9 mouse cellular contexts compared by ENCODE assay signal in genomic region chr17:17825921-17826591, GRCm38 (mm10). TPM values are rescaled to one million over a fixed set of nuclear protein-coding genes. Genes with fewer than 3 reads are reported as not detected.
DNase-seq lines count a peak whose midpoint lies in the region; ATAC-seq and TF ChIP-seq lines count a peak whose summit lies in the region.
"Had no signal": no experiment of that assay in that cellular context is flagged by ENCODE, and none has a peak within 500 bp of the region (broad histone marks: within the 10 kb centered on the region; RNA-seq: fewer than 3 reads in every experiment).

No protein-coding gene starts in this region.

- H3K79me3 ChIP-seq in C2C12 (ENCODE audit: low read depth) = peaks cover 41% of the 10 kb centered on the region

- H3K27me3 ChIP-seq in C2C12 (ENCODE audit: control insufficient read depth, insufficient read depth, insufficient read length) = no peaks in the 10 kb centered on the region

- no peak for TF ChIP-seq CTCF in C2C12 (IDR thresholded peaks at IDR 0.05; ENCODE audit: control insufficient read depth, insufficient read depth, insufficient read length)
- no peak for TF ChIP-seq CTCF in lung, adult 2 months (IDR thresholded peaks at IDR 0.05; ENCODE audit: insufficient read depth, low read length)

- peaks cover 65% of the 10 kb centered on the region for H3K79me2 ChIP-seq in C2C12 (ENCODE audit: control insufficient read depth, insufficient read depth)

- peak; percentile 35; the same call in 1 of the 2 replicates for TF ChIP-seq POLR2A in lung, adult 2 months (IDR thresholded peaks at IDR 0.05; ENCODE audit: borderline replicate concordance, extremely low read depth, low read depth, low read length)

- ATAC-seq in common myeloid progenitor, adult 5-6 weeks (replicated peaks; ENCODE audit: low read depth, poor library complexity, severe bottlenecking) = peak; percentile 6

- peak overlapping the region; percentile 79 for H3ac ChIP-seq in C2C12 (ENCODE audit: control insufficient read depth, insufficient read length, low read depth)

- DNase-seq in NIH3T3 (ENCODE audit: low read depth) = peak; percentile 79
- peak; percentile 52 for DNase-seq in heart, adult 8-10 months (ENCODE audit: low spot score)
- peak; percentile 50 for DNase-seq in kidney, adult 18-20 months
- DNase-seq in lung, adult 2 months = peak; percentile 50
- peak; percentile 44 for DNase-seq in ovary, postnatal 14 days (ENCODE audit: low spot score)
- DNase-seq in spleen, postnatal 10 days (ENCODE audit: low spot score in 2 of 2) = no peak

- peaks cover 3% of the 10 kb centered on the region; the same call in 1 of the 2 replicates for H3K4me1 ChIP-seq in lung, adult 2 months (ENCODE audit: control insufficient read depth, insufficient read depth, low read length)

- WGBS in lung, adult 2 months = 2% methylated on average over 19 of the region's 22 CpGs

- H3K4me3 ChIP-seq in C2C12 (ENCODE audit: insufficient read depth, poor library complexity, severe bottlenecking) = peak overlapping the region; percentile 87
- peak overlapping the region; percentile 79 for H3K4me3 ChIP-seq in lung, adult 2 months (replicated peaks; ENCODE audit: extremely low read depth, low read depth, low read length)

- peaks cover 19% of the 10 kb centered on the region for H3K36me3 ChIP-seq in C2C12 (ENCODE audit: control insufficient read depth, insufficient read depth)

TF ChIP-seq in C2C12, 6 proteins besides CTCF, POLR2A, EP300 and RAD21:
- TF ChIP-seq MAX (IDR thresholded peaks at IDR 0.05) = peak; percentile 59
- TF ChIP-seq MYOG (IDR thresholded peaks at IDR 0.05; ENCODE audit: control insufficient read depth, extremely low read depth, insufficient read length) = no peak

RNA-seq across cellular contexts. Expression of gene Spaca6, which starts 0.9 kb away (rescaled TPM):
- polyA plus RNA-seq in C2C12 (2012; fragmentation: generic; extraction: Trizol) = 11.2 TPM
- 0.19 and 0.87 TPM in 2 replicates for total RNA-seq in common myeloid progenitor, adult 5-6 weeks (2017)
- total RNA-seq in heart, adult 8-10 months (2022) = 10 to 100 TPM in 2 of 4 experiments, 1 to 10 TPM in 2; 8.9 to 14.9 (median 10.6) TPM
- 38.5 and 56.7 TPM in 2 replicates for polyA plus RNA-seq in lung, adult 2 months (2012; rRNA removed)

RNA-seq across cellular contexts. Expression of gene Has1, which starts 28.9 kb away (rescaled TPM):
- polyA plus RNA-seq in C2C12 (2012; fragmentation: generic; extraction: Trizol) = 2.5 TPM
- not detected in 2 replicates for total RNA-seq in common myeloid progenitor, adult 5-6 weeks (2017)
- under 1 TPM in 3 of 4 experiments, not detected in 1; 0.57 to 0.97 (median 0.75) TPM for total RNA-seq in heart, adult 8-10 months (2022)
- polyA plus RNA-seq in lung, adult 2 months (2012; rRNA removed) = 1.9 and 3.8 TPM in 2 replicates

RNA-seq across cellular contexts. Expression of gene Fpr1, which starts 57.7 kb away (rescaled TPM):
- polyA plus RNA-seq in C2C12 (2012; fragmentation: generic; extraction: Trizol) = not detected
- total RNA-seq in common myeloid progenitor, adult 5-6 weeks (2017) = 0.69 TPM in 1 of 2 replicates, not detected in the other
- not detected for total RNA-seq in heart, adult 8-10 months (2022)
- 15.1 and 19.0 TPM in 2 replicates for polyA plus RNA-seq in lung, adult 2 months (2012; rRNA removed)
- total RNA-seq: gastrocnemius, postnatal 36 days had no signal

Comparison
In these comparisons a context has a peak if more than half of its experiments do, and no peak if none do; other contexts are left out.
1. DNase-seq: peak in NIH3T3 (single experiment), heart, adult 8-10 months (single experiment), kidney, adult 18-20 months (single experiment), lung, adult 2 months (single experiment) and ovary, postnatal 14 days (single experiment); none in spleen, postnatal 10 days (0 of 2).